Mouse (Mus musculus): Measurements from ENCODE around the gene Eral1. TPM values are rescaled to one million over a fixed set of nuclear protein-coding genes. Genes with fewer than 3 reads are reported as not detected.

Gene Eral1
- polyA plus RNA-seq, 1 experiment from 2014 or later, result 19.1 TPM

- H3K27me3 ChIP-seq, result no peaks in the 10 kb centered on the region
- H3K4me2 ChIP-seq, result no peak overlapping the region
- no peak overlapping the region for H3K27ac ChIP-seq
- DNase-seq, result no peak
- H3K9me3 ChIP-seq (replicated peaks), result no peaks in the 10 kb centered on the region
- WGBS (ENCODE audit: insufficient replicate concordance), result 64% methylated on average over 5 of the region's 5 CpGs
- H3K4me3 ChIP-seq (replicated peaks), result no peak overlapping the region
- no peak overlapping the region for H3K9ac ChIP-seq
- no peaks in the 10 kb centered on the region for H3K4me1 ChIP-seq (replicated peaks)
- no peak for ATAC-seq (ENCODE audit: low read depth)
- H3K36me3 ChIP-seq, result no peaks in the 10 kb centered on the region
These were observed 7.6 kb upstream of the Eral1 start for GRCm38 (mm10) chr11:78087756-78088281.

GRCm38 (mm10) chr11:78086925-78087479 is 6.8 kb upstream of the Eral1 start:
- WGBS (ENCODE audit: insufficient replicate concordance), result 61% methylated on average over 4 of the region's 4 CpGs

DNA sequence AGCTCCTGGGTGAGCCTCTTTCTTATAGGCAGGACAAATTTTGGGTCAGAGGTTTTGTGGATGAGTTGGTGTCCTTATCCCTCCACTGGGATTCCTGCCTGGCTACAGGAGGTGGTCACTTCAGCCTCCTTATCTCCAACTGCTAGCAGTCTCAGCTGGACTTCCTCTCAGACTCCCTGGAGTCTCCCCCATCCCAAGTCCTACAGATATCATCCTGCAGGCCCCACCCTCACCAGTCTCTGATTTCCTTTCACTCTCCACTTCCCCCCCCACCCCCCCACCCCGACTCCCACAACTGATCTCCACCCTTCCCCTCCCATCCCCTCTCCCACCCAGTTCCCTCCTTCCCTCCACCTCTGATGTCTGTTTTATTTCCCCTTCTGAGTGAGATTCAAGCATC is 3.4 kb upstream of the Eral1 start:
- Histone ChIP-seq H3K27me3 (no peaks in the 10 kb centered on the region), H3K9me3 (replicated peaks) (no peaks in the 10 kb centered on the region), H3K4me1 (replicated peaks) (peaks cover 21% of the 10 kb centered on the region), H3K36me3 (no peaks in the 10 kb centered on the region), H3K4me2 (no peak overlapping the region), H3K9ac (no peak overlapping the region), H3K27ac (no peak overlapping the region), H3K4me3 (replicated peaks) (no peak overlapping the region)
- no peak for DNase-seq
- 0% methylated on average over 1 of the region's 1 CpGs for WGBS (ENCODE audit: insufficient replicate concordance)
- no peak for ATAC-seq (ENCODE audit: low read depth)

More at GRCm38 (mm10) chr11:78086925-78087479, 6.8 kb upstream of the Eral1 start:
- H3K27ac ChIP-seq, result no peak overlapping the region
- H3K36me3 ChIP-seq, result no peaks in the 10 kb centered on the region
- H3K27me3 ChIP-seq, result no peaks in the 10 kb centered on the region
- no peak for DNase-seq
- H3K4me2 ChIP-seq, result no peak overlapping the region
- no peaks in the 10 kb centered on the region for H3K9me3 ChIP-seq (replicated peaks)
- no peak overlapping the region for H3K4me3 ChIP-seq (replicated peaks)
- ATAC-seq (ENCODE audit: low read depth), result no peak
- H3K4me1 ChIP-seq (replicated peaks), result no peaks in the 10 kb centered on the region
- H3K9ac ChIP-seq, result no peak overlapping the region

- no peak for DNase-seq
- no peak for ATAC-seq (ENCODE audit: low read depth)
- whole genome bisulfite sequencing (ENCODE audit: insufficient replicate concordance), result 50% methylated on average over 4 of the region's 4 CpGs
- Histone ChIP-seq H3K9ac (peak overlapping the region; percentile 98), H3K27ac (peak overlapping the region; percentile 100), H3K9me3 (replicated peaks) (no peaks in the 10 kb centered on the region), H3K4me2 (peak overlapping the region; percentile 79), H3K4me1 (replicated peaks) (peaks cover 73% of the 10 kb centered on the region), H3K4me3 (replicated peaks) (peak overlapping the region; percentile 72), H3K36me3 (peaks cover 59% of the 10 kb centered on the region), H3K27me3 (no peaks in the 10 kb centered on the region)
These were observed 5.5 kb downstream of the Eral1 start for GRCm38 (mm10) chr11:78074666-78075065.

GRCm38 (mm10) chr11:78074277-78074652 is 5.9 kb downstream of the Eral1 start:
- H3K36me3 ChIP-seq, result peaks cover 59% of the 10 kb centered on the region
- peak overlapping the region; percentile 98 for H3K9ac ChIP-seq
- ATAC-seq (ENCODE audit: low read depth) (peak; percentile 63), DNase-seq (no peak)
- H3K4me1 ChIP-seq (replicated peaks), result peaks cover 72% of the 10 kb centered on the region
- 30% methylated on average over 2 of the region's 2 CpGs for WGBS (ENCODE audit: insufficient replicate concordance)
- H3K4me2 ChIP-seq, result peak overlapping the region; percentile 79
- H3K9me3 ChIP-seq (replicated peaks), result no peaks in the 10 kb centered on the region
- peak overlapping the region; percentile 72 for H3K4me3 ChIP-seq (replicated peaks)
- H3K27ac ChIP-seq, result peak overlapping the region; percentile 100
- no peaks in the 10 kb centered on the region for H3K27me3 ChIP-seq

DNA sequence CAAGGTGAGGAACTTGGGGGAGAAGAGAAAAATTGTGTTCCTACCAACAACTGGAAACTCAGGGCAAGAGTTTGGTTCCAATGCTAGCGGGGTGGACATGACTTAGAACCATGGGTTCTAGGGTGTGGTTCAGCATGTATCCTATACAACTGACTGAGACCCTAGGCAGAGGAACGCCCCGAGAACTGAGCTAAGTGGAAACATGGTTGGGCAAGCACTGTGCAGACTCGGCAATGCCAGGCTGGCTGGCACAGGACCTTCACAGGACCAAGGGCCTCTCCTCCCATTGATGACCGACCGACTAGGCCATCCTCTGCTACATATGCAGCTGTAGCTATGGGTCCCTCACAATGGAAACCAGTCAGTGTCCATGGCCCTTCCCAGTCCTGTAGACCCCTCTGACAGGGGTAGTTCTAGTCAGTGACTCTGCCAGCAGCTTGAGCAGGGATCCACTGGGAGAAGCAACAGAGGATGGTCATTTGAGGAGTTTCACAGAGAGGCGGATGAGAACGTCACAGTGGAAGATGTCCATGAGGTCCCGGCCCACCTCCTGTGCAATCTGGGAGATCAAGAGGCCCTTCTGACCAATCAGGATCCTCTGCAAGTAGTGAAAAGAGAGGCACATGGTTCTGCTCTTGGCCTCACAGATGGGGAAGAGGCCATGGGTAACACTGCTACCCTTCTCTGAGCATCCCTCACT is 6.5 kb downstream of the Eral1 start:
- H3K4me2 ChIP-seq, result peak overlapping the region; percentile 79
- H3K27ac ChIP-seq, result peak overlapping the region; percentile 100
- peak; percentile 84 for DNase-seq
- no peaks in the 10 kb centered on the region for H3K9me3 ChIP-seq (replicated peaks)
- H3K9ac ChIP-seq, result peak overlapping the region; percentile 98
- no peaks in the 10 kb centered on the region for H3K27me3 ChIP-seq
- peaks cover 59% of the 10 kb centered on the region for H3K36me3 ChIP-seq
- peak overlapping the region; percentile 72 for H3K4me3 ChIP-seq (replicated peaks)
- peaks cover 72% of the 10 kb centered on the region for H3K4me1 ChIP-seq (replicated peaks)
- peak; percentile 73 for ATAC-seq (ENCODE audit: low read depth)
- 38% methylated on average over 9 of the region's 9 CpGs for WGBS (ENCODE audit: insufficient replicate concordance)

- Histone ChIP-seq H3K36me3 (peaks cover 52% of the 10 kb centered on the region), H3K4me2 (peak overlapping the region; percentile 79), H3K9ac (peak overlapping the region; percentile 98), H3K27me3 (no peaks in the 10 kb centered on the region), H3K27ac (peak overlapping the region; percentile 100), H3K9me3 (replicated peaks) (no peaks in the 10 kb centered on the region), H3K4me1 (replicated peaks) (peaks cover 74% of the 10 kb centered on the region), H3K4me3 (replicated peaks) (peak overlapping the region; percentile 72)
- ATAC-seq (ENCODE audit: low read depth), result peak; percentile 24
- 9% methylated on average over 6 of the region's 6 CpGs for WGBS (ENCODE audit: insufficient replicate concordance)
- peak; percentile 89 for DNase-seq
These were observed 7.6 kb downstream of the Eral1 start for GRCm38 (mm10) chr11:78072425-78073130.

GRCm38 (mm10) chr11:78071938-78072337 is 8.2 kb downstream of the Eral1 start:
- Histone ChIP-seq H3K36me3 (peaks cover 46% of the 10 kb centered on the region), H3K4me2 (peak overlapping the region; percentile 79), H3K27ac (peak overlapping the region; percentile 100), H3K27me3 (no peaks in the 10 kb centered on the region), H3K4me3 (replicated peaks) (peak overlapping the region; percentile 72), H3K4me1 (replicated peaks) (peaks cover 76% of the 10 kb centered on the region), H3K9ac (peak overlapping the region; percentile 98), H3K9me3 (replicated peaks) (no peaks in the 10 kb centered on the region)
- ATAC-seq (ENCODE audit: low read depth), result no peak
- WGBS (ENCODE audit: insufficient replicate concordance), result 39% methylated on average over 5 of the region's 5 CpGs
- DNase-seq, result peak; percentile 37

DNA sequence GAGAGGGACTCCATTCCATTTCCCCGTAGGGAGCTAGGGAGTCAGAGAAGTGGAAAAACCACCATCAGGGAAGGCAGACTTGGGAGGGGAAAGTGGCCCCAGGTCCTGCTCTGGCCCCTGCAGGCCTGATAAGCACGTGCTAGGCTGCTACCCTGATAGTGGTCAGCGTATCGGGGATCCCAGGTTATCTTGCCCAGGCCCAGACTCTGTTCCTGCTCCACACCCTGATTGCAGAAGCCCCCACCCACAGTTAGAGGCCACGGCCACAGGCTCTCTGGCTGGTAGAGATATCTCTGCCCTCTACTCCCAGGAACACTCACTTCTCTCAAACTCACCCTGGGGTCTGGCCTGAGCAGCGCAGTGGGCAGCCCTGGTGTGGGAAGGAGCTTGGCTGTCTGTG is 10.5 kb downstream of the Eral1 start:
- peak overlapping the region; percentile 79 for H3K4me2 ChIP-seq
- no peaks in the 10 kb centered on the region for H3K9me3 ChIP-seq (replicated peaks)
- peak overlapping the region; percentile 98 for H3K9ac ChIP-seq
- 9% methylated on average over 6 of the region's 6 CpGs for WGBS (ENCODE audit: insufficient replicate concordance)
- peak overlapping the region; percentile 100 for H3K27ac ChIP-seq
- H3K4me3 ChIP-seq (replicated peaks), result peak overlapping the region; percentile 72
- DNase-seq (peak; percentile 94), ATAC-seq (ENCODE audit: low read depth) (peak; percentile 65)
- H3K27me3 ChIP-seq, result no peaks in the 10 kb centered on the region
- peaks cover 79% of the 10 kb centered on the region for H3K4me1 ChIP-seq (replicated peaks)
- peaks cover 23% of the 10 kb centered on the region for H3K36me3 ChIP-seq

GRCm38 (mm10) chr11:78069130-78069529 is 11.1 kb downstream of the Eral1 start:
- no peak for DNase-seq
- WGBS (ENCODE audit: insufficient replicate concordance), result 16% methylated on average over 5 of the region's 5 CpGs
- H3K27me3 ChIP-seq, result no peaks in the 10 kb centered on the region
- H3K36me3 ChIP-seq, result peaks cover 18% of the 10 kb centered on the region
- peak overlapping the region; percentile 79 for H3K4me2 ChIP-seq
- peak overlapping the region; percentile 100 for H3K27ac ChIP-seq
- H3K9me3 ChIP-seq (replicated peaks), result no peaks in the 10 kb centered on the region
- H3K9ac ChIP-seq, result peak overlapping the region; percentile 83
- peaks cover 79% of the 10 kb centered on the region for H3K4me1 ChIP-seq (replicated peaks)
- ATAC-seq (ENCODE audit: low read depth), result no peak
- peak overlapping the region; percentile 44 for H3K4me3 ChIP-seq (replicated peaks)

DNA sequence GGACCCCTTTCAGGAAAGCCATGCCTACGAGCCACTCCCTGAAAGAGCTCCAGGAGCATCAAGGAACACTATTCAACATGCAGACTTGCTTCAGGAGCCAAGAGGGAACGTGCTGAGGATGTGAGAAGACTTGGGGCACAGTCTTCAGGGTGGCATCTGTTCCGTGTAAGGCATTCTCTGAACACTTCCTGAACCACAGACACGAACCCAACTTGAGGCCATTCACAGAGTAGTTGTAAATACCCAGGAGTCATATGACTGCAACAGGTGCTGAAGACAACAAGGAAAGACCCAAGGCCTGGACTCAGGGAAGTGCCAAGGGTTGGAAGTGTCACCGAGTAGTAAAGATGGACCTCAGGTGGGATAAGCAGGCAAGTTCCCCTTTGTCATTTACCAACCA is 12.6 kb downstream of the Eral1 start:
- ATAC-seq (ENCODE audit: low read depth), result no peak
- 55% methylated on average over 5 of the region's 5 CpGs for WGBS (ENCODE audit: insufficient replicate concordance)
- Histone ChIP-seq H3K4me2 (peak overlapping the region; percentile 79), H3K9me3 (replicated peaks) (no peaks in the 10 kb centered on the region), H3K36me3 (peaks cover 2% of the 10 kb centered on the region; the same call in 1 of the 2 replicates), H3K9ac (peak overlapping the region; percentile 83), H3K27ac (peak overlapping the region; percentile 100), H3K27me3 (no peaks in the 10 kb centered on the region), H3K4me3 (replicated peaks) (peak overlapping the region; percentile 5; the same call in 1 of the 2 replicates), H3K4me1 (replicated peaks) (peaks cover 94% of the 10 kb centered on the region)
- no peak for DNase-seq

Measured in liver, embryonic 13.5 days (tissue).